ENCODE assay signal across 25 mouse cellular contexts in genomic region chr1:57917342-57917741, GRCm38 (mm10).
"Had no signal": no experiment of that assay in that cellular context is flagged by ENCODE, and none has a peak within 500 bp of the region (broad histone marks: within the 10 kb centered on the region; RNA-seq: fewer than 3 reads in every experiment).

No protein-coding gene starts in this region.

- H3K4me1 ChIP-seq: heart, embryonic 10.5 days; heart, embryonic 12.5 days; hindbrain, embryonic 10.5 days; hindbrain, embryonic 12.5 days; limb, embryonic 12.5 days; liver, embryonic 13.5 days; liver, embryonic 15.5 days had no signal

- H3K27me3 ChIP-seq: heart, embryonic 12.5 days; hindbrain, embryonic 12.5 days; limb, embryonic 12.5 days; liver, embryonic 13.5 days; liver, embryonic 15.5 days had no signal

- DNase-seq: gastrocnemius, adult 2 months; gastrocnemius, postnatal 10 days; gastrocnemius, postnatal 25 days; heart, adult 18-20 months; heart, postnatal 10 days; heart, postnatal 4 days; kidney, adult 18-20 months; kidney, adult 8-10 months; kidney, postnatal 14 days; kidney, postnatal 4 days; layer of hippocampus, adult 9-11 months; layer of hippocampus, postnatal 36 days; left cerebral cortex, postnatal 4 days; liver; liver, embryonic 13.5 days had no signal

- ATAC-seq: hindbrain, embryonic 16.5 days; inflammation-experienced regulatory T-cells, adult 6 months had no signal

- H3K27ac ChIP-seq: gastrocnemius, adult 2 months; heart, embryonic 10.5 days; hindbrain, embryonic 10.5 days; hindbrain, embryonic 12.5 days; hindbrain, embryonic 14.5 days; limb, embryonic 12.5 days; liver, embryonic 13.5 days; liver, embryonic 15.5 days had no signal

- H3K9me3 ChIP-seq: heart, embryonic 10.5 days; heart, embryonic 12.5 days; hindbrain, embryonic 10.5 days; hindbrain, embryonic 12.5 days; limb, embryonic 12.5 days; liver, embryonic 13.5 days; liver, embryonic 15.5 days had no signal

- H3K4me2 ChIP-seq: heart, embryonic 12.5 days; hindbrain, embryonic 12.5 days; hindbrain, embryonic 14.5 days; limb, embryonic 12.5 days; liver, embryonic 11.5 days; liver, embryonic 13.5 days; liver, embryonic 15.5 days had no signal

- H3K9ac ChIP-seq: heart, embryonic 12.5 days; hindbrain, embryonic 12.5 days; hindbrain, embryonic 14.5 days; limb, embryonic 12.5 days; liver, embryonic 13.5 days; liver, embryonic 15.5 days had no signal

- H3K36me3 ChIP-seq: heart, embryonic 10.5 days; hindbrain, embryonic 10.5 days; liver, embryonic 13.5 days; liver, embryonic 15.5 days had no signal

- H3K4me3 ChIP-seq: gastrocnemius, adult 2 months; heart, embryonic 10.5 days; heart, embryonic 12.5 days; hindbrain, embryonic 10.5 days; hindbrain, embryonic 12.5 days; limb, embryonic 12.5 days; liver, embryonic 13.5 days; liver, embryonic 15.5 days had no signal
